Mouse (Mus musculus) cerebellum, adult 2 months (tissue): ENCODE measurements at regions not wholly inside any gene's neighbourhood (a gene's known extent, or its start where the extent isn't known, plus 50 kb on each side); places are given as distances from the start of the nearest gene placed in this dataset.

Experiments
- DNase-seq, 2 experiments: peaks; one replicate each; pipeline ENCODE4 v3.0.0; 2021
- H3K27ac ChIP-seq: fragments of 200-500 bp; 2 replicates; pipeline ENCODE4 v1.5.1; 2012; ENCODE audit warnings: low read length, control low read depth, inconsistent platforms; ENCODE audit not compliant: insufficient read depth
- H3K27me3 ChIP-seq: fragments of 200-500 bp; 2 replicates; pipeline ENCODE4 v1.6.1; 2012; ENCODE audit warnings: inconsistent platforms, mild to moderate bottlenecking, low read length, moderate library complexity; ENCODE audit not compliant: control insufficient read depth, insufficient read depth
- H3K4me1 ChIP-seq: fragments of 200-500 bp; 2 replicates; pipeline ENCODE4 v1.6.1; 2011; ENCODE audit warnings: low read length; ENCODE audit not compliant: control insufficient read depth, insufficient read depth
- H3K4me3 ChIP-seq: fragments of 200-500 bp; replicated peaks from 2 replicates; pipeline ENCODE3; 2011; ENCODE audit warnings: mild to moderate bottlenecking, low read depth, low read length, control low read depth; ENCODE audit not compliant: insufficient read depth
- CTCF ChIP-seq: fragments of 200-500 bp; IDR thresholded peaks from 2 replicates; pipeline ENCODE4 v1.5.1; 2011; ENCODE audit warnings: low read depth, mild to moderate bottlenecking, control low read depth, low read length, moderate library complexity, borderline replicate concordance; ENCODE audit not compliant: insufficient read depth
- POLR2A ChIP-seq: fragments of 200-500 bp; IDR thresholded peaks from 2 replicates; pipeline ENCODE4 v1.6.1; 2011; ENCODE audit warnings: low read length, control low read depth, borderline replicate concordance; ENCODE audit not compliant: insufficient read depth
- WGBS: fragments of 180-500 bp; shearing (Covaris S2); methylation state at CpG from one replicate; pipeline ENCODE4 v1.1.7; 2018; 5-methylcytosine and 5-hydroxymethylcytosine counted together

GRCm38 (mm10) chr4:81512396-81512795, 69.8 kb upstream of the Mpdz start:
- no peak for TF ChIP-seq CTCF
- no peak for TF ChIP-seq POLR2A
- H3K27me3 ChIP-seq = no peaks in the 10 kb centered on the region

GRCm38 (mm10) chr4:81508776-81509175, 66.2 kb upstream of the Mpdz start:
- no peaks in the 10 kb centered on the region for H3K27me3 ChIP-seq
- H3K27ac ChIP-seq = no peak overlapping the region
- 11% methylated on average over 1 of the region's 1 CpGs for WGBS

More at GRCm38 (mm10) chr4:81512396-81512795, 69.8 kb upstream of the Mpdz start:
- no peak for DNase-seq
- 83% methylated on average over 3 of the region's 3 CpGs for whole genome bisulfite sequencing
- Histone ChIP-seq H3K4me1 (no peaks in the 10 kb centered on the region), H3K27ac (no peak overlapping the region), H3K4me3 (no peak overlapping the region)

GRCm38 (mm10) chr4:81506841-81507240, 64.2 kb upstream of the Mpdz start:
- WGBS = 97% methylated on average over 5 of the region's 5 CpGs
- no peaks in the 10 kb centered on the region for H3K4me1 ChIP-seq
- no peak overlapping the region for H3K4me3 ChIP-seq
- TF ChIP-seq POLR2A (no peak), CTCF (no peak)
- no peaks in the 10 kb centered on the region for H3K27me3 ChIP-seq
- no peak overlapping the region for H3K27ac ChIP-seq
- DNase-seq = no peak

More at GRCm38 (mm10) chr4:81508776-81509175, 66.2 kb upstream of the Mpdz start:
- H3K4me3 ChIP-seq = no peak overlapping the region
- DNase-seq = peak in 1 of 2 experiments; percentile 49
- TF ChIP-seq CTCF = no peak
- no peak for TF ChIP-seq POLR2A
- no peaks in the 10 kb centered on the region for H3K4me1 ChIP-seq

GRCm38 (mm10) chr4:81506306-81506705, 63.7 kb upstream of the Mpdz start:
- DNase-seq = no peak
- no peaks in the 10 kb centered on the region for H3K27me3 ChIP-seq
- no peak overlapping the region for H3K27ac ChIP-seq
- no peak overlapping the region for H3K4me3 ChIP-seq
- TF ChIP-seq POLR2A (no peak), CTCF (no peak)
- WGBS = 96% methylated on average over 6 of the region's 6 CpGs
- H3K4me1 ChIP-seq = no peaks in the 10 kb centered on the region

- no peak for DNase-seq
- no peak overlapping the region for H3K4me3 ChIP-seq
- 84% methylated on average over 3 of the region's 3 CpGs for WGBS
- no peaks in the 10 kb centered on the region for H3K4me1 ChIP-seq
- H3K27me3 ChIP-seq = no peaks in the 10 kb centered on the region
- no peak for TF ChIP-seq CTCF
- no peak for TF ChIP-seq POLR2A
- no peak overlapping the region for H3K27ac ChIP-seq
Observed at GRCm38 (mm10) chr4:81505096-81505495, 62.5 kb upstream of the Mpdz start.

GRCm38 (mm10) chr4:81503941-81504340, 61.3 kb upstream of the Mpdz start:
- no peak for TF ChIP-seq POLR2A
- Histone ChIP-seq H3K27me3 (no peaks in the 10 kb centered on the region), H3K4me1 (no peaks in the 10 kb centered on the region), H3K4me3 (no peak overlapping the region), H3K27ac (no peak overlapping the region)
- WGBS = 67% methylated on average over 5 of the region's 5 CpGs
- no peak for DNase-seq

GRCm38 (mm10) chr4:81501802-81502201, 59.2 kb upstream of the Mpdz start:
- TF ChIP-seq POLR2A (no peak), CTCF (no peak)
- WGBS = 77% methylated on average over 5 of the region's 5 CpGs
- Histone ChIP-seq H3K27ac (no peak overlapping the region), H3K4me1 (no peaks in the 10 kb centered on the region), H3K4me3 (no peak overlapping the region), H3K27me3 (no peaks in the 10 kb centered on the region)
- no peak for DNase-seq

GRCm38 (mm10) chr4:81498133-81498532, 55.5 kb upstream of the Mpdz start:
- Histone ChIP-seq H3K4me3 (no peak overlapping the region), H3K27ac (no peak overlapping the region), H3K27me3 (no peaks in the 10 kb centered on the region), H3K4me1 (no peaks in the 10 kb centered on the region)
- TF ChIP-seq POLR2A (no peak), CTCF (peak; percentile 42; the same call in 1 of the 2 replicates)
- DNase-seq = peak in 1 of 2 experiments; percentile 21
- WGBS = 53% methylated on average over 2 of the region's 2 CpGs

- Histone ChIP-seq H3K27me3 (no peaks in the 10 kb centered on the region), H3K27ac (no peak overlapping the region), H3K4me3 (no peak overlapping the region), H3K4me1 (no peaks in the 10 kb centered on the region)
- no peak for TF ChIP-seq POLR2A
- no peak for TF ChIP-seq CTCF
- WGBS = 82% methylated on average over 3 of the region's 3 CpGs
- no peak for DNase-seq
Observed at GRCm38 (mm10) chr4:81492811-81493210, 50.2 kb upstream of the Mpdz start.
